Mouse (Mus musculus): ENCODE measurements at regions not wholly inside any gene's neighbourhood (a gene's known extent, or its start where the extent isn't known, plus 50 kb on each side); places are given as distances from the start of the nearest gene placed in this dataset.

GRCm38 (mm10) chr1:17520118-17520517, 625.6 kb downstream of the Crisp4 start:
- TF ChIP-seq POLR2A (IDR thresholded peaks at IDR 0.05; ENCODE audit: low read depth, low read length) (no peak), CTCF (IDR thresholded peaks at IDR 0.05; ENCODE audit: borderline replicate concordance, insufficient read depth, low read length) (no peak)

Data from embryonic fibroblast, embryonic 13.5 days (primary cell).